Mouse (Mus musculus): Measurements from ENCODE around the gene Dixdc1.

Gene Dixdc1

GRCm38 (mm10) chr9:50700921-50701691 lies 38.2 kb downstream of the Dixdc1 start:
- no peak for DNase-seq (ENCODE audit: low read depth, low spot score)

GRCm38 (mm10) chr9:50698418-50699409 lies 40.6 kb downstream of the Dixdc1 start:
- no peak for DNase-seq (ENCODE audit: low read depth, low spot score)

GRCm38 (mm10) chr9:50697706-50698041 lies 41.6 kb downstream of the Dixdc1 start:
- no peak for DNase-seq (ENCODE audit: low read depth, low spot score)

GRCm38 (mm10) chr9:50696851-50697705 lies 42.2 kb downstream of the Dixdc1 start:
- DNase-seq (ENCODE audit: low read depth, low spot score), result no peak

- DNase-seq (ENCODE audit: low read depth, low spot score), result no peak
Observed at GRCm38 (mm10) chr9:50695153-50695552, 44.2 kb downstream of the Dixdc1 start.

GRCm38 (mm10) chr9:50693631-50694030 lies 45.7 kb downstream of the Dixdc1 start:
- no peak for DNase-seq (ENCODE audit: low read depth, low spot score)

GRCm38 (mm10) chr9:50692626-50693580 lies 46.4 kb downstream of the Dixdc1 start:
- no peak for DNase-seq (ENCODE audit: low read depth, low spot score)

- no peak for DNase-seq (ENCODE audit: low read depth, low spot score)
Observed at GRCm38 (mm10) chr9:50686866-50687652, 52.3 kb downstream of the Dixdc1 start.

- no peak for DNase-seq (ENCODE audit: low read depth, low spot score)
Observed at GRCm38 (mm10) chr9:50681727-50682126, 57.6 kb downstream of the Dixdc1 start.

- DNase-seq (ENCODE audit: low read depth, low spot score), result no peak
Observed at GRCm38 (mm10) chr9:50679406-50679805, 59.9 kb downstream of the Dixdc1 start.

GRCm38 (mm10) chr9:50674771-50675170 lies 64.5 kb downstream of the Dixdc1 start:
- no peak for DNase-seq (ENCODE audit: low read depth, low spot score)

- DNase-seq (ENCODE audit: low read depth, low spot score), result peak; percentile 28
Observed at GRCm38 (mm10) chr9:50670690-50671089, 68.6 kb downstream of the Dixdc1 start.

- DNase-seq (ENCODE audit: low read depth, low spot score), result no peak
Observed at GRCm38 (mm10) chr9:50667579-50668498, 71.5 kb downstream of the Dixdc1 start.

- DNase-seq (ENCODE audit: low read depth, low spot score), result no peak
Observed at GRCm38 (mm10) chr9:50666442-50666841, 72.9 kb downstream of the Dixdc1 start.

- no peak for DNase-seq (ENCODE audit: low read depth, low spot score)
Observed at GRCm38 (mm10) chr9:50664826-50665225, 74.5 kb downstream of the Dixdc1 start.

- DNase-seq (ENCODE audit: low read depth, low spot score), result no peak
Observed at GRCm38 (mm10) chr9:50660431-50660830, 78.9 kb downstream of the Dixdc1 start.

GRCm38 (mm10) chr9:50659392-50660217 lies 79.7 kb downstream of the Dixdc1 start, which contains the start of gene Dlat:
Gene Dlat (minus strand): TSS chr9:50659780.
- peak; percentile 80 for DNase-seq (ENCODE audit: low read depth, low spot score)
